Mouse (Mus musculus) fat pad, adult 2 months (tissue): Measurements from ENCODE around the gene Rab11fip4.
"Not testable (repeated sequence)": the region's sequence is repeated elsewhere in the genome, so short reads cannot be mapped to it uniquely, and the experiment has no call there.

ENCODE experiments used
- DNase-seq: peaks from one replicate; pipeline ENCODE4 v3.0.0-alpha.2; 2011; ENCODE audit warnings: low read depth, low spot score; ENCODE audit errors: extremely low read depth

Gene Rab11fip4

DNA sequence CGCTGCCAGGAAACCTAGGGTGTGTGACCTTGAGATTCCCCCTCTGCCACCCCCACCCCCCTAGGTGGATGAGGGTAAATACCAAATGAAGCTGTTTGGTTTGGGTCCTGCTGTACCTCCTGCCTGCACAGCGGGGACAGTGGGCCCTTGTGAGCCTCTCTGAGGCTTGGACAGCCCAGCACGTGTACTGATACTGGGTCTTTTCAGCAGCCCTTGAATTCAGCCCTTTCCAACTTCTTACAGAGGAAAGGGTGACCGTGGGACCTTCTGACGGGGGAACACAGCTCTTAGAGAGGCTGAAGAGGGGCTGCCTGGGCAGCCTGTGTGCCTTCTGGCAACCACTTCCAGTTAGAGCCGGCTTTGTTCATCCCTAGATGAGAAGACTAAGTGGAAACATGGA is 85.0 kb downstream of the Rab11fip4 start:
- no peak for DNase-seq

DNA sequence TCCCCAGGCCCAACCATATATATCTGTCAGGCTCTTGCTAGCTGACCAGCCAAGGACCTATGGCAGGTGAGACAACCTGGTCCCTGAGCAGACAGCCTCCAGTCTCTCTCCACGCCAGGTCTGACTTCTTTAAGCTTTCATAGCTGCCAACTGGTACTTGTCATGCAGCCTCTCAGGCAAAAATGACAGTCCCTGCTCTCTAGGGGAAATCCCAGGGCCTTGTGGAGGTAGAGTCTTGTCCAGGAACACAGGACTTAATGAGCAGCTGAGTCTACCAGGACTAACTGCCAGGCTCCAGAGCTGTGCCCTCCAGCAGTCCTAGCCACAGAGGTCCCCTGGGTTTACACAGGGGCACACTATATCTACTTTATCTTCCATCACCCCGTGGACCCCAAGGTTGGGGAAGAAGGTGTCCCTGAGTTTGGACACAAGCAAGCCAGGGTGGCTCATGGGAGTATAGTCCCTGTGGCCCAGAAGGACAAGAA is 85.5 kb downstream of the Rab11fip4 start:
- no peak for DNase-seq

DNA sequence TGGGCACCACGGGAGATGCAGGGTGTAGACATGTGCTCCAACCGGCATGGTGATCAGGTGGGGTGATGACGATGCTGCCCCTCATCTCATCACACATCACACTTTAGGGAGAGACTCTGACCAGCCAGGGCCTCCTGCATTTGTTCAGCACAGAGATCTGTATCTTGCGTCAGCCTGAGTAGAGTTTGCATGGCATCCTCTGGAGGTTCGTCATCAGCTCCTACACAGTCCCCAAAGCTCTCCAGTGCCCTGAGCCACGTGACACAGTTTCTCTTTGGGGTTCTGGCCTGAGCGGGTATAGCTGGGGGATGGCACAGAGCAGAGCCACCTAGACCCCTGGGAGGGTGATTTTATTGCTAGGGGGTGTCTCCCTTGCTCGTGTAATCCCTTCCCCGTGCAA is 86.4 kb downstream of the Rab11fip4 start:
- no peak for DNase-seq

DNA sequence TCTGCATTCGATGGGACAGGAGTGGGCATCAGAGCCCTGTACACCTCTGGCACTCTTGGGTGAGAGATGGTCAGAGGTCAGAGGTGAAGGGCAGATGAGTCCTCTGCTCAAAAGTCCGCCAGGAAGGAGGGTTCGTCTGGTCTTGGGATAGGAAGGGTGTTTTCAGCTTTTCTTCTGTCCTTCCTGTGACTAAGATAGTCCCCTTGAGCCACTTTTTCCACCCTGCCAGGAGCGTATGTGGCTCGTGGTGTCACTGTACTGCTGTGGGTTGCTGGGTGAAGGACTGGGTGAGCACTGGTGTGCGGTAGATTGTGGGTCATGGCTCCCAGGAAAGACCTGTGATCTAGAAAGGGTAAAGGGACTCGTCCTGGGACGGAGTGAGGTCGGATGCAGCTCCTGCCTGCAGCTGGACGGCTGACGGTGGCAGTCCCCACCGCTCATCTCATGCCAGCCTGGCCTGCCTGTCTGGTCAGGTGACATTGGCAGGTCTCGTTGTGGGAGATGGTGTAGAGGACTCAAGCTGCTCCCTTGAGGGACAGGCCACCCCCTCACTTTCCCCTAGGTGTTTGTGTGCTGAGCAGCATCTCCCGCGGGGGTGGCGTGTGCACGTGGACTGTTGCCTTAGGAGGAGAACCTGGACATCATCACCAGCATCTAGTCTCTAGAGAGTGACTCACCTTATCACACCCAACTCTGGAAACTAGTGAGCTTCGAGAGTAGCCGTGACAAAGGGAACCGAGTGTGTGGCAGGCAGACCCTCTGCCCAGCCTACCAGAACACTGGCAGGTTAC is 87.5 kb downstream of the Rab11fip4 start:
- no peak for DNase-seq

DNA sequence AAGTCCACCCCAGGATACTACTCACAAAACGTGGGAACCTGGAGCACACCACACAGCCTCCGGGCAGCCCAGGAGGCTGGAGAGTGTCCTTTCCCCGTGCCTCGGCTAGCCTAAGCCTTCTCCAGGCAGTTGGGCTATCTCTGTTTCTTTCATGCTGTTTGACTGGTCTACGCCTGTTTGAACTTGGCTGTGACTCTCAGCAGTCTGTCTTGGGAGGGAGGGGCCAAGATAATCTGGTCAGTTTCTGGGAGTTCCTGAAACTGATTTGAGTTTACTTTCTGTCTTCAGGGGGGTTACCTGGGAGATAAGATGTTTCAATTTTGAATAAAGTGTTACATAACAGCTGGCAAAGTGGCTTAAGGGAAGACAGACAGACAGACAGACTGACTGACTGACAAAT is 88.9 kb downstream of the Rab11fip4 start:
- no peak for DNase-seq

DNA sequence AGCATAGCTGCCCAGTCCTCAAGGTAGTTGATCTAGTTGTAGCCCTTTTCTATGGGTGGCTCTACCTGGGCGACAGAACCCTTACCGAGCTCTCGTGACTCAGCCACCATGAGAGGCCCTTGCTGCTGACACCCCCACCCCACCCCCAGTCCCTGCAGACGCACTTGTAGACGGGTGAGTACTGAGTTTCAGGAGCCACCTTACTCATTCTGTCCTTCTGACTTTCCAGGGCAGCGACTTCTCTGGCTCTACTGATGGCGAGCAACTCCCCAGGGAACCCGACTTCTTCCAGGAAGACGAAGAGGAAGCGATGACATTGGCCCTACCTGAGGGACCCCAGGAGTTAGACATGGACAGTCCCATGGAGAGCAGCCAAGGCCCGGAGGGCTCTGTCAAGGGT is 89.5 kb downstream of the Rab11fip4 start:
- DNase-seq = no peak

DNA sequence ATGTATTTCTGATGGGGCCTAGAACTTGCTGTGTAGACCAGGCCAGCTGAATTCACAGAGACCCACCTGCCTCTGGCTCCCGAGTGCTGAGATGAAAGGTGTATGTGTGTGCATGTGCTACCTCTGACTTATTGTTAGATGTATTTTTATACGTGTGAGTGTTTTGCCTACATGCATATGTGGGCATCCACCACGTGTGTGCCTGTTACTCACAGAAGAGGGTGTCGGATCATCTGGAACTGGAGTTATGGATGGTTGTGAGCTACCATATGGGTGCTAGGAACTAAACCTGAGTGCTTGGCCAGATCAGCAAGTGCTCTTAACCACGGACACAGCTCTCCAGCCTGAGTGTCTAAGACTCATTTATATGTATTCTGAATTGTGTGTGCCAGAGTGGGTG is 90.2 kb downstream of the Rab11fip4 start:
- DNase-seq = no peak

DNA sequence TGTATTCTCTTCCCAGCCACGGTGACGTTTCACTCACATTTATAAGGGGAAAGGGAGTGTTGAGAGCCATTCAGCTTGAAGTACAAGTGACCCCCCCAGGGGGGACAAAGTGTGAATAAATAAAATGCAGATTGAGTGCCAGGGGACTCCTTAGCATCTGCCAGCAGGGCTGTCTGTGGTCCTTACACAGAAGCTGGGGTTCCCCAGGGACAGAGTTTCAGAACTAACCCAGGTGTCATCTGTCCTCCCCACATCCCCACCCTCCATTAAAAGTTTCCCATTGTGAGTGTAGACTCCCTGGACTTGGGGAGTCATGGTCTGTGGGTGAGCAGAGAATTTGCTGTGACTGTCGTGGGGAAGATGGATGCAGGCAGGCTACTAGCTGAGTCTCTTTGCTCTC is 90.8 kb downstream of the Rab11fip4 start:
- DNase-seq = no peak

DNA sequence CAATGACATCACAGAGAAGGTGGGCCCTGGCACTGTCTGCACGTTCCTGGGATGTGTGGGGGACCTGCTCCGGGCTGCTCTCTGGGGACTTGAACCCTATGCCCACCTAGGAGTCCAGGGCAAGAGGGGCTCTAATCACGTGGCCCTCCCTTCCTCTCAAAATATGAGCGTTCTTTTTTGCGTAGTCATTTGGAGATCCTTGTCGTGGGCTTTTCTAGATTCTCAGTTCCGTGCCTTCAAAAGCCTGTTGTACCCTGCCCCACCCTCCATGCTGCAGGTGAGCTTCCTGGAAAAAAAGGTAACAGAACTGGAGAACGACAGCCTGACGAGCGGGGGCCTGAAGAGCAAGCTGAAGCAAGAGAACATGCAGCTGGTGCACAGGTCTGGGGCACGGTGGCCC is 94.1 kb downstream of the Rab11fip4 start:
- no peak for DNase-seq

DNA sequence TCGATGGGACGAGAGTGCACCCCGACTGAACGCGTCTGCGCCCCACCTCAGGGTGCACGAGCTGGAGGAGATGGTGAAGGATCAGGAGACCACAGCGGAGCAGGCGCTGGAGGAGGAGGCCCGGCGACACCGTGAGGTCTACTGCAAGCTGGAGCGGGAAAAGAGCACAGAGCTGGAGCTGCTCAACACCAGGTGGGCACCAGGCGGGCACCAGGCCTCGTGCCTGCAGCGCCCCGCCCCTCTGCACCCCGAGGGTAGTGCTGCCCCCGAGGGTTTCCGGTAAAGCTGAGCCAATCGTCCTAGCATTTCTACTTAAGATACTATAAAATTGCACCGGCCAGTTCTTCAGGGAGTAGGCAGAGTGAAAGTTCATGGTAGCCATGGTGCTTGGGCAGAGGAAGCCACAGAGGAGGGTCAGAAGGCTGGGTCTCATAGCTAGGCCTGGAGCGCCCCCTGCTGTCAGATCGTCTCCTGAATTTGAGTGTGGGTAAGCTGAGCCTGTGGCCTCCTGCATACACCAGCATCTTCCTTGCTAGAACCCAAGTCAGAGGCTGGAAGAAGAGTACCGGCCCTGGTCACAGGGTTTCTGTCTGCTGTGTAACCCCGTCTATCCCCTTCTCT is 95.6 kb downstream of the Rab11fip4 start:
- DNase-seq = no peak

DNA sequence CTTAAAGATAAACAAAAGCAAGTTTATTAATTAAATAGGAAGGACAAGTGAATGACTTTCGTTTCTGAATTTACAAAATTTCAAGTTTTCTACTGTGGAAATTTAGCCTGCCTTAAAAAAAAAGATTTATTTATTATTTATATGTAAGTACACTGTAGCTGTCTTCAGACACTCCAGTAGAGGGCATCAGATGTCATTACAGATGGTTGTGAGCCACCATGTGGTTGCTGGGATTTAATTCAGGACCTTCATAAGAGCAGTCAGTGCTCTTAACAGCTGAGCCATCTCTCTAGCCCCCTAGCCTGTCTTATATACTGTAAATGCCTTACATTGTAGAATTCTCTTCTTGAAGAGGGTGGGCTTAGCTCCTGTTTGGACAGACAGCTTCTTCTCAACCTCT is 98.9 kb downstream of the Rab11fip4 start:
- DNase-seq = no peak

DNA sequence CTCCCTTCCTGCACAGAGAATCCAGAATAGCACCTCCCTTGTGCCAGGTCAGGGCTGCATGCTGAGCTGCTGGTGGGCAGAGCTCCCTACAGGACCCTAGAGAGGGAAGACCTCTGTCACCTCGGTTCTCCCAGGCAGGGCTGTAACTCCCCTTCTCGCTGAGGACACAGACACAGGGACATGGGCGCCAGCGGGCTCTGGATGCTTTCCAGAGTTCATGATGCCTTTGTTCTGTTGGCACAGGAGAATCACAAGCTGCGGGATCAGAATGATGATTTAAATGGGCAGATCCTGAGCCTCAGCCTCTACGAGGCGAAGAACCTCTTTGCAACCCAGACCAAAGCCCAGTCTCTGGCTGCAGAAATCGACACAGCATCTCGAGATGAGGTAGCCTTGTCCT is 100.5 kb downstream of the Rab11fip4 start:
- no peak for DNase-seq

DNA sequence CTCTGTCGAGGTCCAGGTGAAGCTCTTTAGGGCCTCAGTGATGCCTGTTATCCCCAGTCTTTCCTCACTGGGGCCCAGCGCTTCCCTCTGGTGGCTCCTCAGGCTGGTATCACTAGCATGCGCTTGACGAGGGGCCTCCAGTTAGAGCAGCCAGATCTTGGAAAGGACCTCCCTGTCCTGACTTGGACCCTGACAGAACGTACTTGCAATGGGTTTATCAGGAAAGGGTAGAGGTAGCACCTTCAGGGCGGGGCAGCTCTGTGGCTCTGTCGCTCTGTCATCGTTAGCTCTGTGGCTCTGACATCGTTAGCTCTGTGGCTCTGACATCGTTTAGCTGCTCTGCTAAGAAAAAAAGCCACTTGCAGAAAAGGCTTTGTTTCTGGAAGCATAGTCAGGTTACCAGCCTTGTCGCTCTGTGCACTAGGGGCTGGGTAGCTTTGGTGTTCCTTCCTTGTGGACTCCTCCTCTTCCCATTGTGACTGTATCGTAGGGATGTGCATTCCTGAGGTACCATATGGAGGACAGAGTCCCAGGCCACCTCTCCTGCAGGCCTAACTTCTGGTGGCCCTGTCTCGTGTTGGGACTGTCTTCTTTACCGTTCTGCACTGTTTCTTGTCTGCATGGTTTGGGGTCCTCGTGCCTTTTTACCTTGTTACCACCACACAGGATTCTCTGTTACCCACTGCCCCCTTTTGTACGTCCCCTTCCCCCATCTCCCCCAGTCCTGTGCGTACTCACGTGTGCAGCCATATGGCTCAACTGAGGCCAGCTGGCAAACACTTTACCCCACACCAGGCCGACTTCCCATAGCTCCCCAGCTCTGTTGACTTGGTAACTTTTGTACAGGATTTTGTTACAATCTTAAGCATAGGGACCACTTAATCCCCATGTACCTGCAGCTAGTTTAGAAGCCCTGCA is 105.6 kb downstream of the Rab11fip4 start:
- no peak for DNase-seq

DNA sequence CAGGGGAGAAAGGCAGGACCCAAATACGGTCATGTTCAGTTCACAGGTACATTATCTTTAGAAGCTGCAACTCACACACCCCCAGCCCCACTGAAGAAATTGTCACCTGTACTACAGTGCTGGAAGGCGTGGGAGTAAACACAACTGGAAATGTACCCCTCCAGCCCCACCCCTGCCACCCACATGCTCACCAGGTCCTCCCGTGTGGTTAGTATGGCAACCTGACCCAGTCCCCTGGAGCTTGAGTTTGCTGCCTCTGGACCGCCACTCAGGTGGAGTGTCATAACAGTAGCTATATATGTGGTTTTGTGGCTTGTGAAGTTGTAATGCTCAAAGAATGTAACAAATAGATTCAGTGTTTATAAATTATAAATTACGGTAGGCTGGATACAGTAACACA is 107.1 kb downstream of the Rab11fip4 start:
- DNase-seq = no peak

DNA sequence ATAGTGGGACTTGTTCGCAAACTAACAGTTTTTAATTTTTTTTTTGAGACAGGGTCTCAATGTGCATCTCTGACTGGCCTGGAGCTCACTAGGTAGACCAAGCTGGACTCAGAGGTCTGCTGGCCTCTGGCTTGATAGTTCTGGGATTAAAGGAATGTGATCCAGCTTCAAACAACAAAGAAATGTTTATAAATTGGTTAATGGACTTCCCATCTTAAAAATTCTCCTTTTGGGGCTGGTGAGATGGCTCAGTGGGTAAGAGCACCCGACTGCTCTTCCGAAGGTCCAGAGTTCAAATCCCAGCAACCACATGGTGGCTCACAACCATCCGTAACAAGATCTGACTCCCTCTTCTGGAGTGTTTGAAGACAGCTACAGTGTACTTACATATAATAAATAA is 107.5 kb downstream of the Rab11fip4 start:
- not testable (repeated sequence) for DNase-seq

DNA sequence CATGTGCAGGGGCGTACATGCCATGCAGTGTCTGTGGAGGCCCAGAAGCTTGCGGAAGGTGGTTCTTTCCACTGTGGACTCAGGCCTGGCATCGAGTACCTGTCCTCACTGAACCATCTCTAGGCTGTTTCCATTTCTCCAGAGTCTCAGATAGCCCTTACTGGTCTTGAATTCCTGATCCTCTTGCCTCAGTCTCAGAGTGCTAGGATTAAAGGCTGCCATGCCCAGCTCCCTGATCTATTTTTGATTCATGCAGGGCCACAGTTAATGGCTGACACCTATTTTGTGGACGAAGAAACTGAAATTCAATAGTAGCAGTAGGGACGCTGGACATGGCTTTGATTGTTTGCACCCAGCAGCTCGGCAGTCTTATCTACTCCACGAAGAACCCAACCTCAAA is 110.5 kb downstream of the Rab11fip4 start:
- DNase-seq = no peak

DNA sequence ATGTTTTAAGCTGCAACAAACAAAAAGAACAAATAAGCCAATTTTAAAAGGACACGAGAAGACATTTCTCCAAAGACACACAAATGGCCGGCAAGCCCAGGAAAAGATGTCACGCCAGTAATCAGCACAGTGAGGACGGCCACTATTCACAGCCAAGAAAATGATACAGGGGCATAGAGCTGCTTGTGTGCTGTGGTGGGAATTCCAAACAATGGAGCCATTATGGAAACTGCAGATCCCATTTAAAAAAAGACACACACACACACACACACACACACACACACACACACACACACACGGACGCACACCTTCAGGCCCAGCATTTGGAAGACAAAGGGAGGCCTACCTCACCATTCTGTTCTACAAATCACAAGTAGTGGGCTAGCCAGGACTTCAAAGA is 111.1 kb downstream of the Rab11fip4 start:
- no peak for DNase-seq

DNA sequence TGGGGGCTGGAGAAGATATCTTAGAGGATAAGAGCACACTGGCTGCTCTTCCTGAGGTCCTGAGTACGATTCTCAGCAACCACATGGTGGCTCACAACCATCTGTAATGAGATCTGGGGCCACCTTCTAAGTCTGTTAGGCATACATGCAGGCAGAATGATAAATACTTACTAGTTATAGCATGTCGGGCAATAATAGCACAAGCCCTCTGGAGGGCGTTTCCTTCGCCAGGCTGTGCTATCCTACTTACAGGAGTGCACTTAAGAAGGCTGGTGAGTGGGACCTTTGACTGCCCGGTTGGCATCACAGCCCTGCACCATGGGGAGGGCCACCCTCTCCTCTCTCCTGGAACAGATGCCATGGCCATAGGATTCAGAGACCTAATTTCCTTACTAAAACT is 112.4 kb downstream of the Rab11fip4 start:
- DNase-seq = no peak

DNA sequence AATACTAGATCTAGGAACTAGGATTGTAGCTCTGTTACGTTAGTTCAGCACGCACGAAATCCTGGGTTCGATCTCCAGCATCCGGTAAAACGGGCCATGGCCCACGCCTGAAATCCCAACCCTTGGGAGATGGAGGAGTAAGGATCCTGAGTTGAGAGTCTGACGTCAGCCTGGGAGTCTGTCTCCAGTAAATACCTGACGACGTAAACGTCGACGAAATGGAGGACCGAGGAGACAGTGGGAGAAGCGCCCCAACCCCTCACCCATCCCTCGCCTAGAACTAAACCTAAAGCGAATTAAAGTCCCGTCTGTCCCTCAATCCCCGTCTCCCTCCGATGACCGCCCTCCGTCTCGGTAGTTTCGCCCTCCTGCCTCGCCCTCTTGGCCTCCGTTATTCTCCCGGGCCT is 112.9 kb downstream of the Rab11fip4 start:
- DNase-seq = no peak

DNA sequence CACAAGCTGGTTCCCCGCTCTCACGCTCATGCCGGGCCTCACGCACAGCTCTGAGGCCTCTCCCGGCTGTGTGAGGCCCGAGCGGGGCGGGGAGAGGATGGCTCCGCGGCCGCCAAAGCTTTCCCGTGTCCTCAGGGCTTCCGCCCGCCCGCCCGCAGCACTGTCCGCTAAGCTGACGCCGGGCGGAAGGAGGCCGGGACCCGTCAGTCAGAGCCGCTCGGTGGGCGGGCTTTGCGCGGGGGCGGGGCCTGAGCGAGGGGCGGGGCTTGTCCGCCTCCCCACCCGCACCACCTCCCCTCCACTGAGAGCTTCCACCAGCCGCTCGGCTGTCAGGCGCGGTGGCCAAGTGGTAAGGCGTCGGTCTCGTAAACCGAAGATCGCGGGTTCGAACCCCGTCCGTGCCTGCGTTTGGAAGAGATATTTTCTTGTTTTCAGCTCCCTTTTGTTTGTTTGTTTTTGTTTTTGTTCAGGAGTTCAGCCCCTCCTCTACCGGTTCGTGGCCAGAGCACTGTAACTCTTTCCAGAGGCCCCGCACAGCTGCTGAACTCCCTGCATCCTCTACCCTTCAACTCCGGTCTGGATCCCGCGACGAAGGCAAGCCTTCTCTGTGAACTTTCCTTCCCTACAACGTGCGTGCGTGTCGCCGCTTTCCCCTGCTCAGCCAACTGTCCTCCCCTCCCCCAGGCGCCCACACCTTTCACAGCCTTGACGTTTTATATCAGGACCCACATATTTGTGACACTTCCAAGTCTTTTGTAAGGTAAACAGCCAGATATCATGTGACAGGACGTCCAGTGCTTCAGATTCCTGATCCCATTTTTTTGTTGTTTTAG is 113.5 kb downstream of the Rab11fip4 start:
- no peak for DNase-seq

DNA sequence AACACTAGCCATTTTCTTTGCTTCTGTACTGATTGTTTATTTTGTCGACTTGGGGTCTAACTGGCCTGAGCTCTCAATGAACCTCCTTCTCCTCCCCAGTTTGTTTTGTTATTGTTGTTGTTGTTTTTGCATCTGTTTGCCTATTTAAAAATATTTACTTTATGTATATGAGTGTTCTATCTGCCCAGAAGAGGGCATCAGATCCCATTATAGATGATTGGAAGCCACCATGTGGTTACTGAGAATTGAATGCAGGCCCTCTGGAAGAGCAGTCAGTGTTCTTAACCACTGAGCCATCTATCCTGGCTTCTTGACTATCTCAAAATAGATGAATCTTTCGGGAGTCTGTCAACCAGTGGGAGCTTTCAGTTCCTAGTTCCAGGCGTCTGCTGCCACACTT is 116.1 kb downstream of the Rab11fip4 start:
- DNase-seq = no peak
